Mouse (Mus musculus) liver, embryonic 11.5 days (tissue): ENCODE data around the gene Serpina9. TPM values are rescaled to one million over a fixed set of nuclear protein-coding genes. Genes with fewer than 3 reads are reported as not detected.
A peak's percentile ranks its signal among the peaks of the same experiment; 100 is the strongest.

Source experiments
- ATAC-seq: fragments of 200-750 bp; cut with Nextera tagmentation; replicated peaks from 2 replicates; pipeline ENCODE4 v1.8.0; 2017; ENCODE audit warnings: moderate number of reproducible peaks, mild to moderate bottlenecking, moderate TSS enrichment, moderate library complexity; ENCODE audit not compliant: low FRiP score
- DNase-seq: peaks from one replicate; pipeline ENCODE4 v3.0.0-alpha.2; 2017; ENCODE audit warnings: low spot score
- H3K27ac ChIP-seq: fragments of 300-500 bp; sonication (generic); 2 replicates; pipeline ENCODE4 v1.5.1; 2014; ENCODE audit warnings: mild to moderate bottlenecking, low read depth, low read length, control low read depth
- H3K27me3 ChIP-seq: fragments of 300-500 bp; sonication (generic); replicated peaks from 2 replicates; pipeline ENCODE4 v1.6.1; 2014; ENCODE audit warnings: low read length, mixed read lengths; ENCODE audit not compliant: control insufficient read depth, insufficient read depth
- H3K36me3 ChIP-seq: fragments of 300-500 bp; sonication (generic); 2 replicates; pipeline ENCODE4 v1.6.1; 2014; ENCODE audit warnings: mild to moderate bottlenecking, low read length, moderate library complexity, mixed read lengths; ENCODE audit not compliant: control insufficient read depth, insufficient read depth
- H3K4me1 ChIP-seq: fragments of 300-500 bp; sonication (generic); replicated peaks from 2 replicates; pipeline ENCODE4 v1.6.1; 2014; ENCODE audit warnings: low read length, mixed read lengths; ENCODE audit not compliant: control insufficient read depth, insufficient read depth
- H3K4me2 ChIP-seq: fragments of 300-500 bp; sonication (generic); 2 replicates; pipeline ENCODE4 v1.6.1; 2014; ENCODE audit warnings: mild to moderate bottlenecking, control low read depth, moderate library complexity
- H3K4me3 ChIP-seq: fragments of 300-500 bp; sonication (generic); 2 replicates; pipeline ENCODE4 v1.5.1; 2014; ENCODE audit warnings: low read depth, low read length, control low read depth
- H3K9ac ChIP-seq: fragments of 300-500 bp; sonication (generic); 2 replicates; pipeline ENCODE4 v1.6.1; 2014; ENCODE audit warnings: low read depth, low read length, control low read depth
- H3K9me3 ChIP-seq: fragments of 300-500 bp; sonication (generic); 2 replicates; pipeline ENCODE4 v1.6.1; 2016; ENCODE audit warnings: low read length, inconsistent platforms, mixed read lengths; ENCODE audit not compliant: control insufficient read depth
- WGBS: fragments of 180-500 bp; shearing (Covaris S2); extraction: QIAGEN DNeasy Blood & Tissue Kit; methylation state at CpG from one replicate; pipeline ENCODE4 v1.1.7; 2014; 5-methylcytosine and 5-hydroxymethylcytosine counted together
- polyA plus RNA-seq: library from polyadenylated mRNA; unstranded; fragments of >200 nt; fragmentation: Nextera tagmentation; extraction: Ambion mirVana; gene quantifications from 2 replicates; pipeline ENCODE4 v1.2.1, GENCODE M21; 2014

Serpina9 gene
- polyA plus RNA-seq, 1 experiment from 2014 or later = not detected

DNA sequence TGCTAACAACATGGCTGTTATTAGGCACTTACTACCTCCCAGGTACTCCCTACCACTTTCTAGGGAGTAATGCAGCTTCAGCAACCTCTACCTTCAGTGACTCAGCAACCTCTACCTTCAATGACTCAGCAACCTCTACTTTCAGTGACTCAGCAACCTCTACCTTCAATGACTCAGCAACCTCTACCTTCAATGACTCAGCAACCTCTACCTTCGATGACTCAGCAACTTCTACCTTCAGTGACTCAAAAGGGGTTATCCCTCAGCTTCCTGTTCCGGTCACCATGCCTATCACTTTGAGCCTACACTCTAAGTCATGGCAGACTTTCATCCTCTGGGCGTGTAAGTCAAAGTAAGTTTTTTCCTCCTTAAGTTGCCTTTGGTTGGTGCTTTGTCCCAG is 13.0 kb downstream of the Serpina9 start:
- no peak for ATAC-seq
- Histone ChIP-seq H3K9me3 (peaks cover 3% of the 10 kb centered on the region; the same call in 1 of the 2 replicates), H3K9ac (no peak overlapping the region), H3K27me3 (no peaks in the 10 kb centered on the region), H3K4me1 (no peaks in the 10 kb centered on the region), H3K27ac (no peak overlapping the region), H3K4me2 (no peak overlapping the region), H3K36me3 (no peaks in the 10 kb centered on the region), H3K4me3 (no peak overlapping the region)
- WGBS = 83% methylated on average over 3 of the region's 3 CpGs
- DNase-seq = no peak

- peaks cover 2% of the 10 kb centered on the region; the same call in 1 of the 2 replicates for H3K9me3 ChIP-seq
- ATAC-seq = no peak
Observed at GRCm38 (mm10) chr12:103999611-104000010, 13.9 kb downstream of the Serpina9 start.

GRCm38 (mm10) chr12:103996513-103996912 is 17.0 kb downstream of the Serpina9 start:
- H3K27me3 ChIP-seq = no peaks in the 10 kb centered on the region
- 63% methylated on average over 2 of the region's 2 CpGs for WGBS

More at GRCm38 (mm10) chr12:103999611-104000010, 13.9 kb downstream of the Serpina9 start:
- H3K36me3 ChIP-seq = no peaks in the 10 kb centered on the region
- H3K9ac ChIP-seq = no peak overlapping the region
- H3K27me3 ChIP-seq = no peaks in the 10 kb centered on the region
- no peak overlapping the region for H3K27ac ChIP-seq
- H3K4me3 ChIP-seq = no peak overlapping the region
- WGBS = 87% methylated on average over 8 of the region's 8 CpGs
- H3K4me1 ChIP-seq = no peaks in the 10 kb centered on the region
- no peak for DNase-seq
- no peak overlapping the region for H3K4me2 ChIP-seq

DNA sequence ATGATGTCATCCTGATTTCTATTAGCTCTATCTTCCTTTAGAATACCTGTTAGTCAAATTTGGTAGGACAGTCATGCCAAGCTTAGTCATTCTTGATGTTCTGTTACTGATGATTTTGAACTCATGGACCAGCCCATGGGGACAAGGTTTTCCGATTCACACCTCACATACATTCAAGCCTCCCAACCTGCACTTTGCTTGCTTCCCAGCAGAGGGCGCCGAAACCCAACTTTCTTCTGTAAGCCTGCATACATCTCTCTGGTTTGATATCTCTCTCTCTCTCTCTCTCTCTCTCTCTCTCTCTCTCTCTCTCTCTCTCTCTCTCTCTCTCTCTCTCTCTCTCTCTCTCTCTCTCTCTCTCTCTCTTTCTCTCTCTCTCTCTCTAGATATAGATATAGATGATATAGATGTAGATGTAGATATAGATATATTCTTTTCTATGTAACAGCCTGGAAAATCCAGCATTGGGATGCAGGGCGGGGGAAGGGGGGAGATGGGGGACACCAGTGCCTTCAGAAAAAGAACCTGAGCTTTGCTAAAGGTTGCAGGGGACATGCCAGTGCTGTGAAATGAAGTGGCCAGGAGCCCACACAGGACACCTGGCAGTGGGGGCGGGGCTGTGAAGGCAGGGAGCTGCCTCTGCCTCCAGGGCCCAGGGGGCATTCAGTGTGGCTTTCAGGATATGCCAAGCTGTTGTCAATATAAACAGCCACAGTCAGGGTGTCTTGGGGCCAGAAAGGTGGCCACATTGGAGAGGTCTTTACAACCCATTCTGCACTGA is 18.1 kb downstream of the Serpina9 start:
- ATAC-seq (no peak), DNase-seq (no peak)
- Histone ChIP-seq H3K4me2 (no peak overlapping the region), H3K9ac (no peak overlapping the region), H3K9me3 (no peaks in the 10 kb centered on the region), H3K36me3 (no peaks in the 10 kb centered on the region), H3K4me1 (no peaks in the 10 kb centered on the region), H3K27ac (no peak overlapping the region), H3K4me3 (no peak overlapping the region), H3K27me3 (no peaks in the 10 kb centered on the region)
- 40% methylated on average over 5 of the region's 5 CpGs for WGBS

More at GRCm38 (mm10) chr12:103996513-103996912, 17.0 kb downstream of the Serpina9 start:
- H3K27ac ChIP-seq = no peak overlapping the region
- H3K4me3 ChIP-seq = no peak overlapping the region
- H3K9me3 ChIP-seq = no peaks in the 10 kb centered on the region
- no peaks in the 10 kb centered on the region for H3K4me1 ChIP-seq
- H3K36me3 ChIP-seq = no peaks in the 10 kb centered on the region
- no peak for ATAC-seq
- H3K9ac ChIP-seq = no peak overlapping the region
- no peak for DNase-seq
- H3K4me2 ChIP-seq = no peak overlapping the region

- Histone ChIP-seq H3K9ac (no peak overlapping the region), H3K4me2 (no peak overlapping the region), H3K9me3 (no peaks in the 10 kb centered on the region), H3K36me3 (no peaks in the 10 kb centered on the region), H3K27me3 (no peaks in the 10 kb centered on the region), H3K4me1 (no peaks in the 10 kb centered on the region), H3K27ac (no peak overlapping the region), H3K4me3 (no peak overlapping the region)
- DNase-seq = no peak
- ATAC-seq = no peak
- WGBS = 64% methylated on average over 7 of the region's 7 CpGs
Observed at GRCm38 (mm10) chr12:103992945-103993344, 20.6 kb downstream of the Serpina9 start.

DNA sequence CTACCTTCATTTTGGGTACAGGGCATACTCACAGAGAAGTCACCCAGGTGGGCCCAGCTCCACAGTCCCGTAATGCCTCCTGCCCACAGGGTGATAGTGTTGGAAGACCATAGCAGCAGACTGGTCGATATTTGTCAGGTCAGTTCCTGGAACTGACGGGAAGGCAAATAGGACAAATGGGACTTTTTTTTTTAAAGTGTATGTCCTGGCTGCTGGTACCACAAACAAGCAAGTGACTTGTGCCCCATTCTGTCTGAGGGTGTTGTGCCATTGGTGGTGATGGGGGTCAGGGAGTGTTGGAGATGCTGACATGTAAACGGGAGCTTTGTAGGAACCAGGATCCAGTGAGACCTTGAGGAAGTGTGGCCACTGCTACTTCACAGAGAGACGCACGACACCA is 23.7 kb downstream of the Serpina9 start, which contains the start of gene Serpina11:
Gene Serpina11, minus strand, starts transcription at position 101 of the 400 bp plus-strand sequence.
- no peaks in the 10 kb centered on the region for H3K4me1 ChIP-seq
- no peak for DNase-seq
- no peak within 1 kb of the TSS for H3K9ac ChIP-seq
- no peaks in the 10 kb centered on the region for H3K27me3 ChIP-seq
- H3K27ac ChIP-seq = peak within 1 kb of the TSS; percentile 38
- 68% methylated on average over 6 of the region's 6 CpGs for WGBS
- no peaks in the 10 kb centered on the region for H3K36me3 ChIP-seq
- H3K9me3 ChIP-seq = no peaks in the 10 kb centered on the region
- no peak within 1 kb of the TSS for H3K4me2 ChIP-seq
- no peak within 1 kb of the TSS for H3K4me3 ChIP-seq
- no peak for ATAC-seq

GRCm38 (mm10) chr12:103989514-103989767 is 24.1 kb downstream of the Serpina9 start:
- Histone ChIP-seq H3K9me3 (no peaks in the 10 kb centered on the region), H3K4me1 (no peaks in the 10 kb centered on the region), H3K4me3 (no peak overlapping the region), H3K27ac (peak overlapping the region; percentile 30), H3K9ac (no peak overlapping the region), H3K4me2 (no peak overlapping the region), H3K27me3 (no peaks in the 10 kb centered on the region), H3K36me3 (no peaks in the 10 kb centered on the region)
- DNase-seq = no peak
- ATAC-seq = no peak
- WGBS = 67% methylated on average over 2 of the region's 2 CpGs

GRCm38 (mm10) chr12:103988754-103989513 is 24.6 kb downstream of the Serpina9 start:
- H3K4me2 ChIP-seq = no peak overlapping the region
- H3K27ac ChIP-seq = peak overlapping the region; percentile 38
- H3K4me1 ChIP-seq = no peaks in the 10 kb centered on the region
- peak; percentile 35 for DNase-seq
- H3K4me3 ChIP-seq = no peak overlapping the region
- H3K27me3 ChIP-seq = no peaks in the 10 kb centered on the region
- no peak overlapping the region for H3K9ac ChIP-seq
- H3K9me3 ChIP-seq = no peaks in the 10 kb centered on the region
- no peaks in the 10 kb centered on the region for H3K36me3 ChIP-seq
- WGBS = 38% methylated on average over 14 of the region's 14 CpGs
- ATAC-seq = peak; percentile 57
